Mouse (Mus musculus) heart, embryonic 12.5 days (tissue): Measurements from ENCODE around the gene Zfp1. TPM values are rescaled to one million over a fixed set of nuclear protein-coding genes. Genes with fewer than 3 reads are reported as not detected.

Experiments used
- microRNA-seq: library from miRNA; unstranded; fragments of <30 nt; microRNA quantifications from one replicate; pipeline ENCODE4, GENCODE M21; 2017
- polyA plus RNA-seq: library from polyadenylated mRNA; unstranded; fragments of >200 nt; fragmentation: Nextera tagmentation; extraction: Ambion mirVana; gene quantifications from 2 replicates; pipeline ENCODE4 v1.2.1, GENCODE M21; 2016

Gene Zfp1
- polyA plus RNA-seq, 1 experiment from 2014 or later = 14.4 TPM

Small RNA genes within 50 kb of the gene (microRNA-seq; reads per million reads assigned to microRNA genes)
- gene Mir7076 = not detected

Other genes starting within 250 kb of the Zfp1 start
- 0.15 TPM in 1 of 2 replicates, not detected in the other for gene Fa2h, start 249.6 kb upstream of the Zfp1 start, polyA plus RNA-seq
- 4.7 and 4.9 TPM in 2 replicates for gene Wdr59, start 121.3 kb upstream of the Zfp1 start, polyA plus RNA-seq
- 33.1 and 35.1 TPM in 2 replicates for gene Znrf1, start 107.3 kb upstream of the Zfp1 start, polyA plus RNA-seq
- 0.70 and 0.92 TPM in 2 replicates for gene Ldhd, start 13.0 kb upstream of the Zfp1 start, polyA plus RNA-seq
- not detected in 2 replicates for gene Ctrb1, start 47.6 kb downstream of the Zfp1 start, polyA plus RNA-seq
- 46.4 and 47.2 TPM in 2 replicates for gene Bcar1, start 100.4 kb downstream of the Zfp1 start, polyA plus RNA-seq
- gene Cfdp1, start 210.9 kb downstream of the Zfp1 start, polyA plus RNA-seq = 144 and 149 TPM in 2 replicates
- gene Tmem170, start 233.3 kb downstream of the Zfp1 start, polyA plus RNA-seq = 4.4 and 4.8 TPM in 2 replicates